Mouse (Mus musculus) heart, postnatal 0 days (tissue): ENCODE results near the gene Scnn1b. TPM values are rescaled to one million over a fixed set of nuclear protein-coding genes. Genes with fewer than 3 reads are reported as not detected.

ENCODE experiments used
- ATAC-seq: fragments of 200-750 bp; cut with Nextera tagmentation; 2 replicates; pipeline ENCODE4 v1.8.0; 2017; ENCODE audit warnings: low read depth, moderate number of reproducible peaks, moderate library complexity; ENCODE audit not compliant: insufficient read depth
- DNase-seq: peaks from one replicate; pipeline ENCODE4 v3.0.0-alpha.2; 2016; ENCODE audit warnings: low spot score
- H3K27ac ChIP-seq: fragments of 300-500 bp; sonication (generic); 2 replicates; pipeline ENCODE4 v1.5.1; 2014; ENCODE audit warnings: low read depth, mild to moderate bottlenecking
- H3K27me3 ChIP-seq: fragments of 300-500 bp; sonication (generic); 2 replicates; pipeline ENCODE4 v1.6.1; 2014; ENCODE audit warnings: low read length, mixed read lengths; ENCODE audit not compliant: control insufficient read depth, insufficient read depth
- H3K36me3 ChIP-seq: fragments of 300-500 bp; sonication (generic); replicated peaks from 2 replicates; pipeline ENCODE4 v1.6.1; 2014; ENCODE audit warnings: low read length, mixed read lengths; ENCODE audit not compliant: control insufficient read depth, insufficient read depth
- H3K4me1 ChIP-seq: fragments of 300-500 bp; sonication (generic); 2 replicates; pipeline ENCODE4 v1.6.1; 2014; ENCODE audit warnings: antibody characterized with exemption; ENCODE audit not compliant: control insufficient read depth, insufficient read depth
- H3K4me2 ChIP-seq: fragments of 300-500 bp; sonication (generic); 2 replicates; pipeline ENCODE4 v1.6.1; 2014; ENCODE audit warnings: low read depth, mild to moderate bottlenecking, low read length, moderate library complexity
- H3K4me3 ChIP-seq: fragments of 300-500 bp; sonication (generic); 2 replicates; pipeline ENCODE4 v1.5.1; 2014; ENCODE audit warnings: low read depth, low read length
- H3K9ac ChIP-seq: fragments of 300-500 bp; sonication (generic); replicated peaks from 2 replicates; pipeline ENCODE4 v1.6.1; 2014; ENCODE audit warnings: low read depth, low read length, mixed read lengths
- H3K9me3 ChIP-seq: fragments of 300-500 bp; sonication (generic); replicated peaks from 2 replicates; pipeline ENCODE4 v1.6.1; 2016; ENCODE audit warnings: low read length; ENCODE audit not compliant: control insufficient read depth
- CTCF ChIP-seq: IDR thresholded peaks from 2 replicates; pipeline ENCODE4 v1.5.1; 2016; ENCODE audit warnings: antibody characterized with exemption, control low read depth, low read depth
- EP300 ChIP-seq: IDR thresholded peaks from 2 replicates; pipeline ENCODE4 v1.6.1; 2016; ENCODE audit warnings: antibody characterized with exemption, low read depth
- WGBS: fragments of 180-500 bp; shearing (Covaris S2); extraction: QIAGEN DNeasy Blood & Tissue Kit; methylation state at CpG from one replicate; pipeline ENCODE4 v1.1.7; 2014; 5-methylcytosine and 5-hydroxymethylcytosine counted together
- polyA plus RNA-seq: library from polyadenylated mRNA; unstranded; fragments of >200 nt; fragmentation: Nextera tagmentation; extraction: Ambion mirVana; gene quantifications from 2 replicates; pipeline ENCODE4 v1.2.1, GENCODE M21; 2015
- total RNA-seq: library from RNA; depleted of rRNA; stranded (reverse); fragments of >200 nt; gene quantifications from 2 replicates; pipeline ENCODE4 v1.2.3, GENCODE M21; 2014; ENCODE audit warnings: low replicate concordance

Scnn1b gene
- total and polyA plus RNA-seq, 2 experiments from 2014 or later: 0.10 TPM; not detected in 1

GRCm38 (mm10) chr7:121842234-121842633 is 22.6 kb upstream of the Scnn1b start:
- Histone ChIP-seq H3K9ac (no peak overlapping the region), H3K4me3 (no peak overlapping the region), H3K4me2 (no peak overlapping the region), H3K27me3 (no peaks in the 10 kb centered on the region), H3K9me3 (no peaks in the 10 kb centered on the region), H3K4me1 (peaks cover 5% of the 10 kb centered on the region; the same call in 1 of the 2 replicates), H3K27ac (no peak overlapping the region), H3K36me3 (no peaks in the 10 kb centered on the region)
- TF ChIP-seq CTCF: no peak
- TF ChIP-seq EP300: no peak
- ATAC-seq (no peak), DNase-seq (no peak)
- 29% methylated on average over 6 of the region's 6 CpGs for WGBS

GRCm38 (mm10) chr7:121845964-121846363 is 18.9 kb upstream of the Scnn1b start:
- TF ChIP-seq CTCF: no peak
- TF ChIP-seq EP300: no peak
- H3K27ac ChIP-seq: no peak overlapping the region
- no peak overlapping the region for H3K4me2 ChIP-seq
- H3K9me3 ChIP-seq: no peaks in the 10 kb centered on the region
- no peaks in the 10 kb centered on the region for H3K4me1 ChIP-seq
- H3K9ac ChIP-seq: no peak overlapping the region
- H3K36me3 ChIP-seq: no peaks in the 10 kb centered on the region
- H3K4me3 ChIP-seq: no peak overlapping the region
- ATAC-seq: no peak
- no peak for DNase-seq
- no peaks in the 10 kb centered on the region for H3K27me3 ChIP-seq
- WGBS: 60% methylated on average over 6 of the region's 6 CpGs

- H3K4me1 ChIP-seq: no peaks in the 10 kb centered on the region
- H3K36me3 ChIP-seq: no peaks in the 10 kb centered on the region
- ATAC-seq (no peak), DNase-seq (no peak)
- H3K27me3 ChIP-seq: no peaks in the 10 kb centered on the region
- 80% methylated on average over 9 of the region's 9 CpGs for WGBS
- H3K27ac ChIP-seq: no peak overlapping the region
- H3K9me3 ChIP-seq: no peaks in the 10 kb centered on the region
- H3K4me2 ChIP-seq: no peak overlapping the region
- H3K9ac ChIP-seq: no peak overlapping the region
- no peak for TF ChIP-seq EP300
- no peak for TF ChIP-seq CTCF
- H3K4me3 ChIP-seq: no peak overlapping the region
These were observed 16.2 kb upstream of the Scnn1b start for GRCm38 (mm10) chr7:121848537-121849168.

GRCm38 (mm10) chr7:121857177-121857884 is 7.5 kb upstream of the Scnn1b start:
- H3K4me2 ChIP-seq: no peak overlapping the region
- no peak for TF ChIP-seq CTCF
- no peak for TF ChIP-seq EP300

GRCm38 (mm10) chr7:121858939-121859338 is 5.9 kb upstream of the Scnn1b start:
- ATAC-seq (no peak), DNase-seq (no peak)
- Histone ChIP-seq H3K4me1 (no peaks in the 10 kb centered on the region), H3K36me3 (no peaks in the 10 kb centered on the region), H3K4me3 (no peak overlapping the region), H3K27me3 (peaks cover 7% of the 10 kb centered on the region; the same call in 1 of the 2 replicates), H3K4me2 (no peak overlapping the region), H3K9ac (no peak overlapping the region), H3K9me3 (no peaks in the 10 kb centered on the region), H3K27ac (no peak overlapping the region)
- 72% methylated on average over 8 of the region's 8 CpGs for WGBS
- TF ChIP-seq CTCF (no peak), EP300 (no peak)

More at GRCm38 (mm10) chr7:121857177-121857884, 7.5 kb upstream of the Scnn1b start:
- no peak for ATAC-seq
- Histone ChIP-seq H3K27me3 (no peaks in the 10 kb centered on the region), H3K4me1 (no peaks in the 10 kb centered on the region), H3K36me3 (no peaks in the 10 kb centered on the region), H3K9ac (no peak overlapping the region), H3K27ac (no peak overlapping the region), H3K4me3 (no peak overlapping the region), H3K9me3 (no peaks in the 10 kb centered on the region)
- no peak for DNase-seq
- WGBS: 57% methylated on average over 11 of the region's 11 CpGs
